Mouse (Mus musculus) adrenal gland, adult (tissue): ENCODE data around the gene C2cd3.

ENCODE experiments used
- DNase-seq, 2 experiments: peaks; one replicate each; pipeline ENCODE4 v3.0.0; 2022 to 2023; ENCODE audit warnings: low spot score in 1 of 2; ENCODE audit not compliant: inconsistent age in 2 of 2

Gene C2cd3

GRCm38 (mm10) chr7:100495581-100496251 lies 123.7 kb downstream of the C2cd3 start:
- peak; percentile 85 to 89 for DNase-seq

GRCm38 (mm10) chr7:100496371-100496770 lies 124.3 kb downstream of the C2cd3 start:
- DNase-seq, result no peak

- no peak for DNase-seq
These were observed 124.8 kb downstream of the C2cd3 start for GRCm38 (mm10) chr7:100496791-100497190.

- DNase-seq, result peak in 1 of 2 experiments; percentile 51
These were observed 125.4 kb downstream of the C2cd3 start for GRCm38 (mm10) chr7:100497402-100497801.

- DNase-seq, result no peak
These were observed 125.9 kb downstream of the C2cd3 start for GRCm38 (mm10) chr7:100497982-100498381.

GRCm38 (mm10) chr7:100499465-100499864 lies 127.4 kb downstream of the C2cd3 start:
- DNase-seq, result peak in 1 of 2 experiments; percentile 24

- peak in 1 of 2 experiments; percentile 64 for DNase-seq
These were observed 128.4 kb downstream of the C2cd3 start for GRCm38 (mm10) chr7:100500276-100500977.

- peak in 1 of 2 experiments; percentile 60 for DNase-seq
These were observed 129.2 kb downstream of the C2cd3 start for GRCm38 (mm10) chr7:100501027-100501843.

- DNase-seq, result no peak
These were observed 129.9 kb downstream of the C2cd3 start for GRCm38 (mm10) chr7:100501844-100502373.

GRCm38 (mm10) chr7:100502374-100502922 lies 130.4 kb downstream of the C2cd3 start:
- peak in 1 of 2 experiments; percentile 45 for DNase-seq

GRCm38 (mm10) chr7:100503076-100503475 lies 131.0 kb downstream of the C2cd3 start:
- no peak for DNase-seq

- DNase-seq, result no peak
These were observed 132.9 kb downstream of the C2cd3 start for GRCm38 (mm10) chr7:100504740-100505487.

- DNase-seq, result no peak
These were observed 134.5 kb downstream of the C2cd3 start for GRCm38 (mm10) chr7:100506494-100506893.

- DNase-seq, result no peak
These were observed 136.6 kb downstream of the C2cd3 start for GRCm38 (mm10) chr7:100508670-100509069.

GRCm38 (mm10) chr7:100511602-100512001 lies 139.6 kb downstream of the C2cd3 start:
- DNase-seq, result no peak

- DNase-seq, result peak in 1 of 2 experiments; percentile 31
These were observed 142.5 kb downstream of the C2cd3 start, which contains the start of gene Dnajb13 for GRCm38 (mm10) chr7:100514573-100514972. Gene Dnajb13, minus strand, starts transcription at chr7:100514960.
